Mouse (Mus musculus) liver, adult 2 months (tissue): Measurements from ENCODE around the gene Rnf207.

Source experiments
- CTCF ChIP-seq: fragments of 200-500 bp; IDR thresholded peaks from 2 replicates; pipeline ENCODE4 v1.5.1; 2011; ENCODE audit warnings: low read depth, low read length, control low read depth
- POLR2A ChIP-seq: fragments of 200-500 bp; IDR thresholded peaks from 2 replicates; pipeline ENCODE4 v1.6.1; 2011; ENCODE audit warnings: low read length, control low read depth; ENCODE audit not compliant: insufficient read depth; ENCODE audit errors: extremely low read depth

DNA sequence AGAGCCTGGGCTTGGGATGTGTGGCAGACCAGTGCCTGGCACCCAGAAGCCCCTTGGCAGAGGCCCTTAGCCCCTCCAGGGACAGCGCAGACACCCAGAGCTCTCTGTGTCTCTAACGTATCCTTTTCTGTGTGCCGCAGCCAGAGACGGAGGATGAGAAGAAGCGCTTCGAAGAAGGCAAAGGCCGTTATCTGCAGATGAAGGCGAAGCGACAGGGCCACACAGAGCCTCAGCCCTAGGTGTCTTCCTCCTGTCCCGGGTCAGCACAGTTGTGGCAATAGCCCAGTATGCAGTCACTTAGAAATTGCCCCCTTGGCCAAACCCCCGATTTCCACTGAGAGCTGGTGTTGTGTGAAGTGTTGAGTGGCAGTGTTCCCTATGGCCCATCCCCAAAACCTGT lies 47.5 kb downstream of the Rnf207 start:
- TF ChIP-seq CTCF (no peak), POLR2A (no peak)
